Mouse (Mus musculus) CH12.LX (cell line): Measurements from ENCODE around the gene Prkar1b. TPM values are rescaled to one million over a fixed set of nuclear protein-coding genes. Genes with fewer than 3 reads are reported as not detected.

Source experiments
- DNase-seq: peaks from one replicate; pipeline ENCODE4 v3.0.0-alpha.2; 2013; ENCODE audit errors: extremely low read depth
- H3K27ac ChIP-seq: 2 replicates; pipeline ENCODE4 v1.5.1; 2012; ENCODE audit warnings: low read depth, mild to moderate bottlenecking, control low read depth, moderate library complexity; ENCODE audit not compliant: insufficient read depth
- H3K27me3 ChIP-seq: replicated peaks from 2 replicates; pipeline ENCODE3; 2012; ENCODE audit warnings: inconsistent platforms
- H3K36me3 ChIP-seq, 2 experiments: replicated peaks in 1 of 2; 2 replicates each; pipeline versions ENCODE3 to v1.6.1; 2012; ENCODE audit warnings: inconsistent platforms in 1 of 2, low read length in 1 of 2, mild to moderate bottlenecking in 1 of 2, mixed read lengths in 1 of 2, moderate library complexity in 1 of 2; ENCODE audit not compliant: control insufficient read depth in 1 of 2, insufficient read depth in 1 of 2
- H3K4me1 ChIP-seq, 2 experiments: 2 replicates each; pipeline ENCODE4 v1.6.1; 2012; ENCODE audit warnings: inconsistent platforms in 1 of 2, moderate library complexity in 1 of 2; ENCODE audit not compliant: insufficient read depth in 2 of 2, control insufficient read depth in 1 of 2
- H3K4me2 ChIP-seq: 2 replicates; pipeline ENCODE4 v1.6.1; 2012; ENCODE audit warnings: low read depth, mild to moderate bottlenecking, control low read depth; ENCODE audit not compliant: poor library complexity, insufficient read depth, severe bottlenecking
- H3K4me3 ChIP-seq, 3 experiments: fragments of 150-350 bp in 1 of 3; sonication (generic) in 1 of 3; replicated peaks in 1 of 3; 2 replicates each; pipeline versions ENCODE3 to v1.5.1; 2011 to 2012; ENCODE audit warnings: low read depth in 2 of 3, low read length in 2 of 3, mild to moderate bottlenecking in 2 of 3, moderate library complexity in 2 of 3, control low read depth in 1 of 3, improper control_type of control experiment in 1 of 3, inconsistent platforms in 1 of 3, mixed read lengths in 1 of 3; ENCODE audit not compliant: poor library complexity in 1 of 3
- H3K79me2 ChIP-seq: replicated peaks from 2 replicates; pipeline ENCODE4 v1.6.1; 2012; ENCODE audit warnings: mild to moderate bottlenecking, moderate library complexity; ENCODE audit not compliant: control insufficient read depth, poor library complexity, insufficient read depth, severe bottlenecking; ENCODE audit errors: extremely low read depth
- H3K9ac ChIP-seq: 2 replicates; pipeline ENCODE4 v1.6.1; 2012; ENCODE audit warnings: low read depth, mild to moderate bottlenecking, control low read depth, moderate library complexity; ENCODE audit not compliant: insufficient read depth
- H3K9me3 ChIP-seq: replicated peaks from 2 replicates; pipeline ENCODE3; 2012; ENCODE audit warnings: low read length, inconsistent platforms, mixed read lengths
- BHLHE40 ChIP-seq: IDR thresholded peaks from 2 replicates; pipeline ENCODE4 v1.6.1; 2011; ENCODE audit warnings: mild to moderate bottlenecking, low read depth, low read length, improper control_type of control experiment
- CTCF ChIP-seq, 2 experiments: IDR thresholded peaks in 1 of 2; conservative IDR thresholded peaks in 1 of 2; 2 replicates each; pipeline ENCODE4 v1.5.1; 2011 to 2012; ENCODE audit warnings: low read depth in 2 of 2, low read length in 2 of 2, improper control_type of control experiment in 1 of 2, inconsistent platforms in 1 of 2, mild to moderate bottlenecking in 1 of 2, moderate library complexity in 1 of 2
- EP300 ChIP-seq: IDR thresholded peaks from 2 replicates; pipeline ENCODE4 v1.6.1; 2011; ENCODE audit warnings: low read length, improper control_type of control experiment
- ETS1 ChIP-seq: conservative IDR thresholded peaks from 2 replicates; pipeline ENCODE4 v1.6.1; 2012; ENCODE audit warnings: low read depth, mild to moderate bottlenecking, inconsistent platforms, low read length, improper control_type of control experiment, moderate library complexity
- HCFC1 ChIP-seq: IDR thresholded peaks from 2 replicates; pipeline ENCODE4 v1.6.1; 2012; ENCODE audit warnings: low read depth, mild to moderate bottlenecking, inconsistent platforms, low read length, improper control_type of control experiment
- JUN ChIP-seq: IDR thresholded peaks from 2 replicates; pipeline ENCODE4 v1.6.1; 2011; ENCODE audit warnings: low read depth, mild to moderate bottlenecking, low read length, improper control_type of control experiment, moderate library complexity; ENCODE audit not compliant: insufficient read depth
- MAFK ChIP-seq: IDR thresholded peaks from 2 replicates; pipeline ENCODE4 v1.6.1; 2011; ENCODE audit warnings: low read length, improper control_type of control experiment; ENCODE audit not compliant: insufficient replicate concordance
- NRF1 ChIP-seq: IDR thresholded peaks from 2 replicates; pipeline ENCODE4 v1.6.1; 2014; ENCODE audit warnings: low read depth, mild to moderate bottlenecking, inconsistent platforms, low read length, improper control_type of control experiment, moderate library complexity
- RCOR1 ChIP-seq: conservative IDR thresholded peaks from 2 replicates; pipeline ENCODE4 v1.6.1; 2012; ENCODE audit warnings: low read depth, mild to moderate bottlenecking, inconsistent platforms, low read length, improper control_type of control experiment
- TCF12 ChIP-seq: IDR thresholded peaks from 2 replicates; pipeline ENCODE4 v1.6.1; 2014; ENCODE audit warnings: low read depth, mild to moderate bottlenecking, inconsistent platforms, low read length, improper control_type of control experiment
- USF2 ChIP-seq: conservative IDR thresholded peaks from 2 replicates; pipeline ENCODE4 v1.6.1; 2011; ENCODE audit warnings: low read depth, low read length, improper control_type of control experiment
- ZKSCAN1 ChIP-seq: IDR thresholded peaks from 2 replicates; pipeline ENCODE4 v1.6.1; 2012; ENCODE audit warnings: low read depth, inconsistent platforms, low read length, improper control_type of control experiment, borderline replicate concordance
- dilution Hi-C: fragments of 300-500 bp; cut with MboI; formaldehyde crosslinking; loops from 2 replicates; pipeline ENCODE4 v1.14.3; 2020; ENCODE audit warnings: low sequenced_read_pairs; ENCODE audit not compliant: extremely low pct_unique_long_range_greater_than_20kb, extremely low pct_ligation_motif_present
- in situ Hi-C: fragments of 300-500 bp; cut with MboI; formaldehyde crosslinking; loops from 3 replicates; pipeline ENCODE4 v1.14.3; 2019; ENCODE audit warnings: low sequenced_read_pairs, low pct_ligation_motif_present, low pct_unique_long_range_greater_than_20kb, mixed read lengths
- polyA plus RNA-seq: library from polyadenylated mRNA; unstranded; fragments of >175 nt; gene quantifications from 2 replicates; pipeline ENCODE4 v1.2.1, GENCODE M21; 2012; ENCODE audit warnings: low read depth; ENCODE audit not compliant: insufficient read length
- total RNA-seq, 2 experiments: library from RNA; depleted of rRNA; stranded (reverse); fragments of 300-350 nt in 1 of 2; fragments of >200 nt in 1 of 2; gene quantifications; 2 replicates each; pipeline ENCODE4 v1.2.3; 2012 to 2014

Gene Prkar1b
- total and polyA plus RNA-seq, 3 experiments = not detected

- TF ChIP-seq USF2 = no peak
- TF ChIP-seq ETS1 = peak; percentile 60; the same call in 1 of the 2 replicates
- no peak for TF ChIP-seq JUN
- no peak for TF ChIP-seq CTCF (conservative IDR thresholded peaks at IDR 0.05 in 1 of 2, IDR thresholded peaks at IDR 0.05 in 1 of 2; ENCODE audit: low read depth in 2 of 2, low read length in 2 of 2)
- TF ChIP-seq ZKSCAN1 = no peak
- peak; percentile 57; the same call in 1 of the 2 replicates for TF ChIP-seq EP300
- no peak for TF ChIP-seq HCFC1
- TF ChIP-seq MAFK = no peak
- TF ChIP-seq TCF12 = peak; percentile 85
- H3K9ac ChIP-seq = no peak overlapping the region
- no peaks in the 10 kb centered on the region for H3K9me3 ChIP-seq
- no peaks in the 10 kb centered on the region for H3K27me3 ChIP-seq
- DNase-seq = peak; percentile 72
- H3K27ac ChIP-seq = no peak overlapping the region; the same call in 1 of the 2 replicates
- H3K4me2 ChIP-seq = no peak overlapping the region; the same call in 1 of the 2 replicates
- H3K4me1 ChIP-seq = peaks cover 21 to 70% of the 10 kb centered on the region in 2 experiments
- in situ Hi-C loops (no loop called here), dilution Hi-C loops (no loop called here)
- H3K4me3 ChIP-seq = no peak overlapping the region
- no peaks in the 10 kb centered on the region for H3K79me2 ChIP-seq
- H3K36me3 ChIP-seq = peaks cover 34 to 69% of the 10 kb centered on the region in 2 experiments
Observed at GRCm38 (mm10) chr5:139160899-139161298, 11.1 kb upstream of the Prkar1b start.

GRCm38 (mm10) chr5:139150603-139151031, 816 bp upstream of the Prkar1b start:
- Histone ChIP-seq H3K4me1 (peaks cover 13 to 30% of the 10 kb centered on the region in 2 experiments; a peak in 3 of 4 replicates), H3K27ac (no peak overlapping the region), H3K4me3 (peak overlapping the region; percentile 65 to 91 (median 91)), H3K79me2 (no peaks in the 10 kb centered on the region), H3K9ac (peak overlapping the region; percentile 54), H3K27me3 (no peaks in the 10 kb centered on the region), H3K4me2 (peak overlapping the region; percentile 68), H3K9me3 (no peaks in the 10 kb centered on the region), H3K36me3 (peaks cover 31 to 47% of the 10 kb centered on the region in 2 experiments)
- dilution Hi-C loops = no loop called here
- TF ChIP-seq CTCF (conservative IDR thresholded peaks at IDR 0.05 in 1 of 2, IDR thresholded peaks at IDR 0.05 in 1 of 2; ENCODE audit: low read depth in 2 of 2, low read length in 2 of 2) (no peak), NRF1 (peak; percentile 70), HCFC1 (no peak), BHLHE40 (peak; percentile 16; the same call in 1 of the 2 replicates), ZKSCAN1 (no peak), RCOR1 (no peak)
- no peak for DNase-seq
- in situ Hi-C loops = no loop called here
